ENCODE assay signal across 31 mouse cellular contexts in the genomic region with DNA sequence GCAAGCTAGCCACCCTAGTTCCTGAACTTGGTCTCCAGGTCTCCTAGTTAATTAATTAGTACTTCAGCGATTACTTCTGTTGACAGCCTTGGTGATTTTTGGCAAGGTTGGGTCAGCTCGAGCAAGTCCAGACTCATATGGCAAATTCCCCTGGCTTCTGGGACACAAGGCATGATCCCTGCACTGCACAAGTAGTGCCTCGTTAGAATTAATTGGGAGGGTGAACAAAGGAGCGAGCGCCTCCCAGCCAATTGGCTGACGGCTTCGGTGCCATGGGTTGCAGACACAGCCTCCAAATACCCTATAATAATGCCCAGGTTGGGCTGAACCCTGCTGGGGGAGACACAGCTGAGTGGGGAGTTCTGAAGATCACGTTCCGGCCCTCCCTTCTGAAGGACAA. TPM values are rescaled to one million over a fixed set of nuclear protein-coding genes. Genes with fewer than 3 reads are reported as not detected.
A peak's percentile ranks its signal among the peaks of the same experiment; 100 is the strongest.
DNase-seq lines count a peak whose midpoint lies in the region; ATAC-seq and TF ChIP-seq lines count a peak whose summit lies in the region.
"Had no signal": no experiment of that assay in that cellular context is flagged by ENCODE, and none has a peak within 500 bp of the region (broad histone marks: within the 10 kb centered on the region; RNA-seq: fewer than 3 reads in every experiment).

No protein-coding gene starts in this region.

- no peak for DNase-seq in layer of hippocampus, adult 2 months (ENCODE audit: low spot score in 2 of 2)
- no peak for DNase-seq in layer of hippocampus, adult 8-10 months (ENCODE audit: low spot score in 2 of 2)
- no peak for DNase-seq in forebrain, embryonic 10.5 days (ENCODE audit: extremely low spot score, low spot score)
- DNase-seq in right cerebral cortex, postnatal 10 days (ENCODE audit: low spot score in 2 of 2) = no peak
- DNase-seq in urinary bladder, postnatal 14 days (ENCODE audit: low spot score) = no peak
- no peak for DNase-seq in lung, postnatal 14 days
- DNase-seq: adrenal gland, postnatal 36 days; cerebellum, adult 11 months; cerebellum, adult 9-11 months; gastrocnemius, adult 2 months; heart, postnatal 36 days; kidney, adult 18-20 months; kidney, postnatal 10 days; lung, adult 2 months; right cerebral cortex, postnatal 4 days; thymus, adult 18-20 months; thymus, postnatal 36 days had no signal

- H3K4me2 ChIP-seq in forebrain, embryonic 16.5 days (ENCODE audit: low read length) = no peak overlapping the region
- H3K4me2 ChIP-seq: hindbrain, embryonic 14.5 days; limb, embryonic 13.5 days; liver, embryonic 12.5 days; midbrain, embryonic 13.5 days; stomach, embryonic 15.5 days had no signal

- H3K27me3 ChIP-seq in forebrain, embryonic 10.5 days (ENCODE audit: poor library complexity, severe bottlenecking) = peaks cover 54% of the 10 kb centered on the region
- no peaks in the 10 kb centered on the region for H3K27me3 ChIP-seq in forebrain, embryonic 16.5 days (replicated peaks; ENCODE audit: control insufficient read depth, insufficient read depth, low read length)
- H3K27me3 ChIP-seq: limb, embryonic 13.5 days; midbrain, embryonic 13.5 days; stomach, embryonic 15.5 days had no signal

- H3K9ac ChIP-seq in forebrain, embryonic 16.5 days (replicated peaks; ENCODE audit: low read depth, low read length) = no peak overlapping the region
- H3K9ac ChIP-seq: hindbrain, embryonic 14.5 days; limb, embryonic 13.5 days; liver, embryonic 12.5 days; midbrain, embryonic 13.5 days; stomach, embryonic 15.5 days had no signal

- peak; percentile 67 for ATAC-seq in forebrain, embryonic 16.5 days
- ATAC-seq: CD4-positive, CD25-positive, alpha-beta regulatory T cell, adult 4 months; inflammation-experienced regulatory T-cells, adult 6 months; liver, embryonic 12.5 days; midbrain, embryonic 13.5 days had no signal

- 55% methylated on average over 9 of the region's 9 CpGs for WGBS in forebrain, embryonic 10.5 days
- WGBS in forebrain, embryonic 16.5 days = 21% methylated on average over 9 of the region's 9 CpGs

- peaks cover 11% of the 10 kb centered on the region; the same call in 1 of the 2 replicates for H3K36me3 ChIP-seq in forebrain, embryonic 10.5 days (replicated peaks)
- H3K36me3 ChIP-seq in forebrain, embryonic 16.5 days (ENCODE audit: control insufficient read depth, insufficient read depth) = no peaks in the 10 kb centered on the region
- H3K36me3 ChIP-seq: limb, embryonic 13.5 days; liver, embryonic 12.5 days; midbrain, embryonic 13.5 days; stomach, embryonic 15.5 days had no signal

- H3K27ac ChIP-seq in layer of hippocampus, adult 2 months = peak overlapping the region; percentile 14; the same call in 1 of the 2 replicates
- peak overlapping the region; percentile 69 for H3K27ac ChIP-seq in forebrain, embryonic 10.5 days
- no peak overlapping the region for H3K27ac ChIP-seq in forebrain, embryonic 16.5 days (ENCODE audit: low read length)
- H3K27ac ChIP-seq: gastrocnemius, adult 2 months; hindbrain, embryonic 14.5 days; limb, embryonic 13.5 days; liver, embryonic 12.5 days; midbrain, embryonic 13.5 days; stomach, embryonic 15.5 days had no signal

- peaks cover 3% of the 10 kb centered on the region; the same call in 1 of the 2 replicates for H3K9me3 ChIP-seq in forebrain, embryonic 10.5 days
- H3K9me3 ChIP-seq in forebrain, embryonic 16.5 days (ENCODE audit: control insufficient read depth, low read length) = no peaks in the 10 kb centered on the region
- H3K9me3 ChIP-seq: limb, embryonic 13.5 days; liver, embryonic 12.5 days; midbrain, embryonic 13.5 days; stomach, embryonic 15.5 days had no signal

- TF ChIP-seq CTCF in layer of hippocampus, adult 2 months (conservative IDR thresholded peaks at IDR 0.05) = no peak

- H3K4me3 ChIP-seq in layer of hippocampus, adult 2 months = no peak overlapping the region
- no peak overlapping the region for H3K4me3 ChIP-seq in forebrain, embryonic 10.5 days
- no peak overlapping the region for H3K4me3 ChIP-seq in forebrain, embryonic 16.5 days (replicated peaks; ENCODE audit: low read length)
- H3K4me3 ChIP-seq: gastrocnemius, adult 2 months; limb, embryonic 13.5 days; liver, embryonic 12.5 days; midbrain, embryonic 13.5 days; stomach, embryonic 15.5 days had no signal

- H3K4me1 ChIP-seq in forebrain, embryonic 10.5 days = peaks cover 59% of the 10 kb centered on the region
- peaks cover 26% of the 10 kb centered on the region for H3K4me1 ChIP-seq in forebrain, embryonic 16.5 days (replicated peaks; ENCODE audit: control insufficient read depth, insufficient read depth, low read length)
- H3K4me1 ChIP-seq: liver, embryonic 12.5 days; stomach, embryonic 15.5 days had no signal

RNA-seq across cellular contexts. Expression of gene Emx1, which starts 39.3 kb away (rescaled TPM):
- total RNA-seq in layer of hippocampus, adult 2 months (2021) = 10 to 100 TPM; 15.9 to 20.2 TPM
- total RNA-seq in layer of hippocampus, adult 8-10 months (2022) = 10 to 100 TPM; 15.0 to 22.5 (median 17.5) TPM
- polyA plus RNA-seq in forebrain, embryonic 10.5 days (2016; fragmentation: Nextera tagmentation; extraction: Ambion mirVana) = 26.5 and 35.8 TPM in 2 replicates
- polyA plus RNA-seq in forebrain, embryonic 16.5 days (2015; fragmentation: Nextera tagmentation; extraction: Ambion mirVana) = 57.5 and 59.7 TPM in 2 replicates
- total RNA-seq: adrenal gland, postnatal 36 days; common myeloid progenitor, adult 5-6 weeks; gastrocnemius, adult 2 months; gastrocnemius, postnatal 4 days; heart, adult 8-10 months; heart, postnatal 36 days; megakaryocyte, adult 5-6 weeks had no signal
- polyA plus RNA-seq: CD4-positive, CD25-positive, alpha-beta regulatory T cell, adult 4 months; heart, embryonic 14.5 days; hindbrain, embryonic 14.5 days; inflammation-experienced regulatory T-cells, adult 6 months; liver, embryonic 12.5 days; lung, adult 2 months; neural tube, embryonic 11.5 days; stomach, embryonic 15.5 days had no signal
